Mouse (Mus musculus): ENCODE measurements at regions not wholly inside any gene's neighbourhood (a gene's known extent, or its start where the extent isn't known, plus 50 kb on each side); places are given as distances from the start of the nearest gene placed in this dataset.

- no peaks in the 10 kb centered on the region for H3K4me1 ChIP-seq (ENCODE audit: control insufficient read depth, insufficient read depth, insufficient read length, low read length)
- H3K27me3 ChIP-seq (ENCODE audit: control insufficient read depth, insufficient read depth, low read length) = no peaks in the 10 kb centered on the region
- no peak overlapping the region for H3K27ac ChIP-seq (ENCODE audit: insufficient read depth, low read depth, low read length)
- 51% methylated on average over 4 of the region's 4 CpGs for WGBS
- TF ChIP-seq CTCF (IDR thresholded peaks at IDR 0.05; ENCODE audit: extremely low read depth, insufficient read length, insufficient replicate concordance, low read depth, low read length) (no peak), POLR2A (IDR thresholded peaks at IDR 0.05; ENCODE audit: low read depth, low read length) (no peak)
- H3K36me3 ChIP-seq (ENCODE audit: control insufficient read depth, insufficient read depth, low read length) = no peaks in the 10 kb centered on the region
- H3K4me3 ChIP-seq (ENCODE audit: low read depth, low read length) = no peak overlapping the region
These were observed 198.2 kb upstream of the Six2 start for GRCm38 (mm10) chr17:85886237-85886636.

DNA sequence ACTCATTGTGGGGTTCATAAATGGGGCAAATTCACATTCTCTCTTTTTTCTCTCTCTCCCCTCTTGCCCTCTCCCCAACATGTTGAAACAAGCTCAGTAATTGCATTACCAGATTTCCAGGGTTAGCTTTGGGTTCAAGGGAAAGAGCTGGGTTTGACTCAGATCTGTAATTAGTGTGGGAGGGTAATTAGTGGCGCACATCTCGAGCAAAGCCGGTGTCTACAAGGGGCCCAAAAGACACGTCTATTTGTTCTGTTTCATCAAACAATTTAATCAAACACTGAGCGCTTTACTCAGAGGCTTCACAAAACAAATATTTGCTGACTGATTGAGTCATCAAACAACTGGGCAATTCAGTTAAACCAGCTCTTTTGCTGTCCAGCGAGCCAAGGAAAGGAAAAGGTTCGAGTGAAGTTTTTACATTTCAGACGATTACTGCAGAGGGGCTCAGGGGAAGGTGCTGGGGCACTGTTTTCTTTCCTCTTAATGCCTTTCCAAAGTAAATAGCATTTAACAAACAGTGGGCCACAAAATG lies 193.6 kb upstream of the Six2 start:
- no peaks in the 10 kb centered on the region for H3K27me3 ChIP-seq (ENCODE audit: control insufficient read depth, insufficient read depth, low read length)

GRCm38 (mm10) chr17:85881046-85881445 lies 193.0 kb upstream of the Six2 start:
- H3K27me3 ChIP-seq (ENCODE audit: control insufficient read depth, insufficient read depth, low read length) = no peaks in the 10 kb centered on the region
- H3K4me1 ChIP-seq (ENCODE audit: control insufficient read depth, insufficient read depth, insufficient read length, low read length) = no peaks in the 10 kb centered on the region
- H3K36me3 ChIP-seq (ENCODE audit: control insufficient read depth, insufficient read depth, low read length) = no peaks in the 10 kb centered on the region
- whole genome bisulfite sequencing = 63% methylated on average over 5 of the region's 5 CpGs
- H3K4me3 ChIP-seq (ENCODE audit: low read depth, low read length) = no peak overlapping the region
- TF ChIP-seq POLR2A (IDR thresholded peaks at IDR 0.05; ENCODE audit: low read depth, low read length) = no peak
- no peak for TF ChIP-seq CTCF (IDR thresholded peaks at IDR 0.05; ENCODE audit: extremely low read depth, insufficient read length, insufficient replicate concordance, low read depth, low read length)
- H3K27ac ChIP-seq (ENCODE audit: insufficient read depth, low read depth, low read length) = no peak overlapping the region

More for the DNA sequence above, 193.6 kb upstream of the Six2 start:
- Histone ChIP-seq H3K4me1 (ENCODE audit: control insufficient read depth, insufficient read depth, insufficient read length, low read length) (no peaks in the 10 kb centered on the region), H3K27ac (ENCODE audit: insufficient read depth, low read depth, low read length) (no peak overlapping the region), H3K4me3 (ENCODE audit: low read depth, low read length) (no peak overlapping the region), H3K36me3 (ENCODE audit: control insufficient read depth, insufficient read depth, low read length) (no peaks in the 10 kb centered on the region)
- 28% methylated on average over 8 of the region's 8 CpGs for WGBS
- TF ChIP-seq CTCF (IDR thresholded peaks at IDR 0.05; ENCODE audit: extremely low read depth, insufficient read length, insufficient replicate concordance, low read depth, low read length) = no peak
- no peak for TF ChIP-seq POLR2A (IDR thresholded peaks at IDR 0.05; ENCODE audit: low read depth, low read length)

- no peak overlapping the region for H3K4me3 ChIP-seq (ENCODE audit: low read depth, low read length)
- H3K36me3 ChIP-seq (ENCODE audit: control insufficient read depth, insufficient read depth, low read length) = no peaks in the 10 kb centered on the region
- no peaks in the 10 kb centered on the region for H3K27me3 ChIP-seq (ENCODE audit: control insufficient read depth, insufficient read depth, low read length)
- TF ChIP-seq CTCF (IDR thresholded peaks at IDR 0.05; ENCODE audit: extremely low read depth, insufficient read length, insufficient replicate concordance, low read depth, low read length) (peak; percentile 59; the same call in 1 of the 2 replicates), POLR2A (IDR thresholded peaks at IDR 0.05; ENCODE audit: low read depth, low read length) (no peak)
- H3K27ac ChIP-seq (ENCODE audit: insufficient read depth, low read depth, low read length) = no peak overlapping the region
- 34% methylated on average over 3 of the region's 3 CpGs for WGBS
- H3K4me1 ChIP-seq (ENCODE audit: control insufficient read depth, insufficient read depth, insufficient read length, low read length) = no peaks in the 10 kb centered on the region
These were observed 189.4 kb upstream of the Six2 start for GRCm38 (mm10) chr17:85877426-85877825.

DNA sequence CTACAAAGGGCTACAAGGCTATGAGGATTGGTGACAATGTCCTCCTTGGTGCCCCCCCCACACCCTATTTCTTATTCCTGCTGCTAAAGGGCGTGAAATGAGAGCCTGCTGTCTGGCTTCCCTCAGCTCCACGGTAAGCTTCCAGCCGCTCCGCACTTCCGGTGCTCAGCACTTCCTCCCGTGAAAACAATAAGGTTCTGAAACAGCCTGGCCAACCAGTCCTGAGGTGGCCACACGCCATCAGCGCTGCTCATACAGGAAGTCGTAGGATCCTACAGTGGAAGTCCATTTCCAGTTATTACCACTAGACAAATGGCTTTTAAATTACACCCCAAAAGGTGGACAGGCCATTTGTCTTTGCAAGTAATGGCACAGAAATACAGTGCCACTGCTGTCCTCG lies 188.8 kb upstream of the Six2 start:
- Histone ChIP-seq H3K4me3 (ENCODE audit: low read depth, low read length) (no peak overlapping the region), H3K4me1 (ENCODE audit: control insufficient read depth, insufficient read depth, insufficient read length, low read length) (no peaks in the 10 kb centered on the region), H3K36me3 (ENCODE audit: control insufficient read depth, insufficient read depth, low read length) (no peaks in the 10 kb centered on the region), H3K27ac (ENCODE audit: insufficient read depth, low read depth, low read length) (no peak overlapping the region), H3K27me3 (ENCODE audit: control insufficient read depth, insufficient read depth, low read length) (no peaks in the 10 kb centered on the region)
- TF ChIP-seq POLR2A (IDR thresholded peaks at IDR 0.05; ENCODE audit: low read depth, low read length) (no peak), CTCF (IDR thresholded peaks at IDR 0.05; ENCODE audit: extremely low read depth, insufficient read length, insufficient replicate concordance, low read depth, low read length) (no peak)
- whole genome bisulfite sequencing = 65% methylated on average over 10 of the region's 10 CpGs

- 20% methylated on average over 13 of the region's 13 CpGs for WGBS
- no peak overlapping the region for H3K27ac ChIP-seq (ENCODE audit: insufficient read depth, low read depth, low read length)
- no peak for TF ChIP-seq POLR2A (IDR thresholded peaks at IDR 0.05; ENCODE audit: low read depth, low read length)
- no peak for TF ChIP-seq CTCF (IDR thresholded peaks at IDR 0.05; ENCODE audit: extremely low read depth, insufficient read length, insufficient replicate concordance, low read depth, low read length)
- no peaks in the 10 kb centered on the region for H3K36me3 ChIP-seq (ENCODE audit: control insufficient read depth, insufficient read depth, low read length)
- no peaks in the 10 kb centered on the region for H3K27me3 ChIP-seq (ENCODE audit: control insufficient read depth, insufficient read depth, low read length)
- H3K4me3 ChIP-seq (ENCODE audit: low read depth, low read length) = no peak overlapping the region
- H3K4me1 ChIP-seq (ENCODE audit: control insufficient read depth, insufficient read depth, insufficient read length, low read length) = no peaks in the 10 kb centered on the region
These were observed 185.9 kb upstream of the Six2 start for GRCm38 (mm10) chr17:85873853-85874586.

DNA sequence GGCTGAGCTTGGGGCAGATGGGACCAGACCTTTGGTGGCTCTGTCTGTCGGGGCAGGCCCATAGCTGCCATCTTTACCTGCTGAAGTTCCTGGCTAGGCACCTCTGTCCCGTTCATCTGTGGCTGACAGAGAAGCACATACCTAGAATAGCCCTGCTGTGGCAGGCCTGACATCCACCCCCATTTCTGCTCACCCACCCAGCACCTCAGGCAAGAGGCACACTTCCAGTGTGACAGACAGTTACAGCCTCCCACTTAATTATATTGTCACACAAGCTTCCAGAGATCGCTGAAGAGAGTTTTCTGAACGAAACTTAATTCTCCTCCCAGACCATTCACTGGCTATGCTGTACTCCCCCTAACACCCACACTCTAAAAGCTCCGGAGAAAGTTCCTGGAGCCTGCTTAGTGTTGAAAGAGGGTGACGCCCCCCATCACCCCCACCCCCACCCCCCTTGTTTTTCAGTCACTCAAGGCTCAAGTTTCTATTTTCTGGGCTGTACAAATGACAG lies 184.9 kb upstream of the Six2 start:
- WGBS = 61% methylated on average over 6 of the region's 6 CpGs

More for the DNA sequence above, 184.9 kb upstream of the Six2 start:
- no peaks in the 10 kb centered on the region for H3K27me3 ChIP-seq (ENCODE audit: control insufficient read depth, insufficient read depth, low read length)
- no peak overlapping the region for H3K4me3 ChIP-seq (ENCODE audit: low read depth, low read length)
- H3K36me3 ChIP-seq (ENCODE audit: control insufficient read depth, insufficient read depth, low read length) = no peaks in the 10 kb centered on the region
- no peaks in the 10 kb centered on the region for H3K4me1 ChIP-seq (ENCODE audit: control insufficient read depth, insufficient read depth, insufficient read length, low read length)
- TF ChIP-seq CTCF (IDR thresholded peaks at IDR 0.05; ENCODE audit: extremely low read depth, insufficient read length, insufficient replicate concordance, low read depth, low read length) = no peak
- no peak for TF ChIP-seq POLR2A (IDR thresholded peaks at IDR 0.05; ENCODE audit: low read depth, low read length)
- no peak overlapping the region for H3K27ac ChIP-seq (ENCODE audit: insufficient read depth, low read depth, low read length)
